Mouse (Mus musculus) forebrain, embryonic 12.5 days (tissue): ENCODE data around the gene Scml4. TPM values are rescaled to one million over a fixed set of nuclear protein-coding genes. Genes with fewer than 3 reads are reported as not detected.

Experiments
- ATAC-seq: fragments of 200-750 bp; cut with Nextera tagmentation; 2 replicates; pipeline ENCODE4 v1.8.0; 2017; ENCODE audit warnings: moderate TSS enrichment; ENCODE audit not compliant: low FRiP score
- H3K27ac ChIP-seq: fragments of 300-500 bp; sonication (generic); 2 replicates; pipeline ENCODE4 v1.5.1; 2016; ENCODE audit warnings: mild to moderate bottlenecking
- H3K27me3 ChIP-seq: fragments of 300-500 bp; sonication (generic); 2 replicates; pipeline ENCODE4 v1.6.1; 2016; ENCODE audit warnings: mild to moderate bottlenecking
- H3K36me3 ChIP-seq: fragments of 300-500 bp; sonication (generic); replicated peaks from 2 replicates; pipeline ENCODE4 v1.6.1; 2016; ENCODE audit warnings: mild to moderate bottlenecking
- H3K4me1 ChIP-seq: fragments of 300-500 bp; sonication (generic); 2 replicates; pipeline ENCODE4 v1.6.1; 2016
- H3K4me2 ChIP-seq: fragments of 300-500 bp; sonication (generic); 2 replicates; pipeline ENCODE4 v1.6.1; 2016; ENCODE audit warnings: mild to moderate bottlenecking, moderate library complexity
- H3K4me3 ChIP-seq: fragments of 300-500 bp; sonication (generic); replicated peaks from 2 replicates; pipeline ENCODE4 v1.5.1; 2016; ENCODE audit warnings: mild to moderate bottlenecking
- H3K9ac ChIP-seq: fragments of 300-500 bp; sonication (generic); 2 replicates; pipeline ENCODE4 v1.6.1; 2016; ENCODE audit warnings: mild to moderate bottlenecking
- H3K9me3 ChIP-seq: fragments of 300-500 bp; sonication (generic); 2 replicates; pipeline ENCODE4 v1.6.1; 2016
- WGBS: fragments of 180-500 bp; shearing (Covaris S2); methylation state at CpG from one replicate; pipeline ENCODE4 v1.1.7; 2016; 5-methylcytosine and 5-hydroxymethylcytosine counted together
- polyA plus RNA-seq: library from polyadenylated mRNA; unstranded; fragments of >200 nt; fragmentation: Nextera tagmentation; extraction: Ambion mirVana; gene quantifications from 2 replicates; pipeline ENCODE4 v1.2.1, GENCODE M21; 2016

The Scml4 gene
- polyA plus RNA-seq, 1 experiment from 2014 or later = 3.0 TPM

GRCm38 (mm10) chr10:42913196-42913595 is 53.0 kb downstream of the Scml4 start:
- WGBS = 35% methylated on average over 4 of the region's 4 CpGs
- no peak for ATAC-seq
- no peak overlapping the region for H3K9ac ChIP-seq
- H3K36me3 ChIP-seq = no peaks in the 10 kb centered on the region
- no peak overlapping the region for H3K27ac ChIP-seq
- H3K27me3 ChIP-seq = 0 out of 2 replicates have a peak, but pooled peaks cover 4% of the 10 kb centered on the region
- H3K9me3 ChIP-seq = no peaks in the 10 kb centered on the region
- H3K4me1 ChIP-seq = peaks cover 5% of the 10 kb centered on the region; the same call in 1 of the 2 replicates
- H3K4me2 ChIP-seq = no peak overlapping the region
- no peak overlapping the region for H3K4me3 ChIP-seq

GRCm38 (mm10) chr10:42914146-42914545 is 54.0 kb downstream of the Scml4 start:
- no peak overlapping the region for H3K4me2 ChIP-seq
- WGBS = 66% methylated on average over 6 of the region's 6 CpGs
- 0 out of 2 replicates have a peak, but pooled peaks cover 4% of the 10 kb centered on the region for H3K27me3 ChIP-seq
- no peaks in the 10 kb centered on the region for H3K9me3 ChIP-seq
- H3K9ac ChIP-seq = no peak overlapping the region
- no peak for ATAC-seq
- no peaks in the 10 kb centered on the region for H3K36me3 ChIP-seq
- H3K4me1 ChIP-seq = peaks cover 5% of the 10 kb centered on the region; the same call in 1 of the 2 replicates
- H3K4me3 ChIP-seq = no peak overlapping the region
- no peak overlapping the region for H3K27ac ChIP-seq

GRCm38 (mm10) chr10:42917355-42917754 is 57.2 kb downstream of the Scml4 start:
- Histone ChIP-seq H3K9ac (no peak overlapping the region), H3K27ac (no peak overlapping the region), H3K27me3 (0 out of 2 replicates have a peak, but pooled peaks cover 4% of the 10 kb centered on the region), H3K36me3 (no peaks in the 10 kb centered on the region), H3K4me2 (no peak overlapping the region), H3K4me1 (peaks cover 5% of the 10 kb centered on the region; the same call in 1 of the 2 replicates), H3K9me3 (no peaks in the 10 kb centered on the region), H3K4me3 (no peak overlapping the region)
- no peak for ATAC-seq
- WGBS = 85% methylated on average over 5 of the region's 5 CpGs

GRCm38 (mm10) chr10:42919786-42920185 is 59.6 kb downstream of the Scml4 start:
- Histone ChIP-seq H3K9me3 (no peaks in the 10 kb centered on the region), H3K36me3 (no peaks in the 10 kb centered on the region), H3K27ac (no peak overlapping the region), H3K4me1 (no peaks in the 10 kb centered on the region), H3K9ac (no peak overlapping the region), H3K27me3 (0 out of 2 replicates have a peak, but pooled peaks cover 4% of the 10 kb centered on the region), H3K4me2 (no peak overlapping the region), H3K4me3 (no peak overlapping the region)
- 93% methylated on average over 12 of the region's 12 CpGs for WGBS
- ATAC-seq = no peak

GRCm38 (mm10) chr10:42925103-42925866 is 65.1 kb downstream of the Scml4 start:
- no peak overlapping the region for H3K27ac ChIP-seq
- H3K4me2 ChIP-seq = no peak overlapping the region
- no peak overlapping the region for H3K4me3 ChIP-seq
- no peaks in the 10 kb centered on the region for H3K9me3 ChIP-seq
- no peaks in the 10 kb centered on the region for H3K27me3 ChIP-seq
- no peaks in the 10 kb centered on the region for H3K36me3 ChIP-seq
- no peaks in the 10 kb centered on the region for H3K4me1 ChIP-seq
- 76% methylated on average over 22 of the region's 22 CpGs for WGBS
- H3K9ac ChIP-seq = no peak overlapping the region
- ATAC-seq = no peak

- no peak for ATAC-seq
- Histone ChIP-seq H3K27ac (no peak overlapping the region), H3K9ac (no peak overlapping the region), H3K36me3 (no peaks in the 10 kb centered on the region), H3K4me1 (no peaks in the 10 kb centered on the region), H3K4me3 (no peak overlapping the region), H3K27me3 (no peaks in the 10 kb centered on the region), H3K4me2 (no peak overlapping the region), H3K9me3 (no peaks in the 10 kb centered on the region)
- WGBS = 92% methylated on average over 23 of the region's 23 CpGs
These were observed 70.0 kb downstream of the Scml4 start for GRCm38 (mm10) chr10:42930121-42930650.

- no peak overlapping the region for H3K27ac ChIP-seq
- no peaks in the 10 kb centered on the region for H3K4me1 ChIP-seq
- no peak for ATAC-seq
- H3K9ac ChIP-seq = no peak overlapping the region
- no peaks in the 10 kb centered on the region for H3K9me3 ChIP-seq
- H3K36me3 ChIP-seq = no peaks in the 10 kb centered on the region
- H3K4me3 ChIP-seq = no peak overlapping the region
- H3K27me3 ChIP-seq = no peaks in the 10 kb centered on the region
- H3K4me2 ChIP-seq = no peak overlapping the region
- WGBS = 75% methylated on average over 14 of the region's 14 CpGs
These were observed 72.8 kb downstream of the Scml4 start for GRCm38 (mm10) chr10:42932862-42933480.

GRCm38 (mm10) chr10:42934672-42935071 is 74.5 kb downstream of the Scml4 start:
- H3K4me3 ChIP-seq = no peak overlapping the region
- H3K36me3 ChIP-seq = no peaks in the 10 kb centered on the region
- no peaks in the 10 kb centered on the region for H3K9me3 ChIP-seq
- no peak overlapping the region for H3K4me2 ChIP-seq
- WGBS = 84% methylated on average over 8 of the region's 8 CpGs
- no peaks in the 10 kb centered on the region for H3K27me3 ChIP-seq
- no peak overlapping the region for H3K9ac ChIP-seq
- ATAC-seq = no peak
- no peaks in the 10 kb centered on the region for H3K4me1 ChIP-seq
- H3K27ac ChIP-seq = no peak overlapping the region

GRCm38 (mm10) chr10:42936205-42936604 is 76.0 kb downstream of the Scml4 start:
- H3K36me3 ChIP-seq = no peaks in the 10 kb centered on the region
- peaks cover 2% of the 10 kb centered on the region; the same call in 1 of the 2 replicates for H3K4me1 ChIP-seq
- no peak overlapping the region for H3K4me2 ChIP-seq
- H3K4me3 ChIP-seq = no peak overlapping the region
- no peaks in the 10 kb centered on the region for H3K9me3 ChIP-seq
- H3K9ac ChIP-seq = no peak overlapping the region
- H3K27ac ChIP-seq = no peak overlapping the region
- ATAC-seq = no peak
- no peaks in the 10 kb centered on the region for H3K27me3 ChIP-seq

- no peaks in the 10 kb centered on the region for H3K9me3 ChIP-seq
- no peaks in the 10 kb centered on the region for H3K27me3 ChIP-seq
- H3K4me3 ChIP-seq = no peak overlapping the region
- 86% methylated on average over 4 of the region's 4 CpGs for WGBS
- no peak overlapping the region for H3K4me2 ChIP-seq
- no peak overlapping the region for H3K9ac ChIP-seq
- H3K4me1 ChIP-seq = peaks cover 10% of the 10 kb centered on the region
- H3K36me3 ChIP-seq = no peaks in the 10 kb centered on the region
- no peak overlapping the region for H3K27ac ChIP-seq
- ATAC-seq = no peak
These were observed 78.2 kb downstream of the Scml4 start for GRCm38 (mm10) chr10:42938361-42938760.

- Histone ChIP-seq H3K4me1 (peaks cover 10% of the 10 kb centered on the region), H3K9ac (no peak overlapping the region), H3K27ac (no peak overlapping the region), H3K9me3 (no peaks in the 10 kb centered on the region), H3K36me3 (no peaks in the 10 kb centered on the region), H3K4me3 (no peak overlapping the region), H3K27me3 (no peaks in the 10 kb centered on the region), H3K4me2 (no peak overlapping the region)
- no peak for ATAC-seq
- WGBS = 76% methylated on average over 7 of the region's 7 CpGs
These were observed 79.5 kb downstream of the Scml4 start for GRCm38 (mm10) chr10:42939691-42940090.

GRCm38 (mm10) chr10:42940193-42941050 is 80.3 kb downstream of the Scml4 start:
- no peaks in the 10 kb centered on the region for H3K36me3 ChIP-seq
- WGBS = 77% methylated on average over 20 of the region's 21 CpGs
- peaks cover 10% of the 10 kb centered on the region for H3K4me1 ChIP-seq
- H3K27ac ChIP-seq = no peak overlapping the region
- H3K4me3 ChIP-seq = no peak overlapping the region
- H3K9ac ChIP-seq = no peak overlapping the region
- ATAC-seq = no peak
- no peak overlapping the region for H3K4me2 ChIP-seq
- no peaks in the 10 kb centered on the region for H3K27me3 ChIP-seq
- H3K9me3 ChIP-seq = no peaks in the 10 kb centered on the region
